Mouse (Mus musculus): ENCODE measurements around the gene Grk6.

Grk6 gene

DNA sequence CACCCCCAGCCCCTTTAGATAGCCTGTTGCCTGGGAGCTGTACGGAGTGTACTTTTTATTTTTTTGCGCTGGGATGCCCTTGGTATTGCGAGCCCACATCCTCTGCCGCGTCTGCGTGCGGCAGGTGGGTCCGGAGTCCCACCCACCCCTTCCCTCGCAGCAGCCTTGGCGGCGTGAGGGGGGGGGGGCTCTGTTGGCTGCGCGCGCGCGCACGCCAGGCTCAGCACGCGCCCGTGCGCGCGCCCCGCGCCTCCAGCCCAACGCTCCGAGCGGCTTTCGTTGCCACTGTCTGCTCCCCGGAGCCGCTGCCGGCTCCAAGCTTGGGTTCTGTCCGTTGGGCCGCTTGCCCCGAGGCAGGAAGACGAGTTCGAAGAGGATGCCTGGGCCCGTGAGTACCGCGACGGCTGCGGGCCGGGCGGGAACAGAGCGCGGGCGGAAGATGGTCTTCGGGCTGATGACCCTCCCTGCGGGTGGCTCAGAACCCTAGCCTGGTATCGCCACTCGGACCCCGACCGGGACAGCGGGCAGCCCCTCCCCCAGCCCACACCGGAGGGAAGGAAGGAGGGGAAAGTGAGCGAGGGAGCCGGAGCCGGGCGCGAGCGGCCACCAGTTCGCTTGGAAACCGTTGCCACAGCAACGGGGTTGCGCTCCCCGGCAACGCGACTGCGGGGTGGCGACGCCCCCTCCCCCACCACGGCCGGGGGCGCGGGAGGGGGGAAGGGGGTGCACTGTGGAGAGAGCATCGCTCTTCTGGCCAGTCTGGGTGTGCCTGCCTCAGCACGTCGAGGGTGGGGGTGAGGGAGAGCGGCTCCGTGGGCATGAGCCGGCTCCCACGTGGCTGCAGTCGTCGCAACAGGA is 19.4 kb downstream of the Grk6 start, which contains the start of gene Prr7:
TSS of gene Prr7 (plus strand) at position 241 of the 858 bp plus-strand sequence.
- DNase-seq (ENCODE audit: low read depth, low spot score) = peak; percentile 85

DNA sequence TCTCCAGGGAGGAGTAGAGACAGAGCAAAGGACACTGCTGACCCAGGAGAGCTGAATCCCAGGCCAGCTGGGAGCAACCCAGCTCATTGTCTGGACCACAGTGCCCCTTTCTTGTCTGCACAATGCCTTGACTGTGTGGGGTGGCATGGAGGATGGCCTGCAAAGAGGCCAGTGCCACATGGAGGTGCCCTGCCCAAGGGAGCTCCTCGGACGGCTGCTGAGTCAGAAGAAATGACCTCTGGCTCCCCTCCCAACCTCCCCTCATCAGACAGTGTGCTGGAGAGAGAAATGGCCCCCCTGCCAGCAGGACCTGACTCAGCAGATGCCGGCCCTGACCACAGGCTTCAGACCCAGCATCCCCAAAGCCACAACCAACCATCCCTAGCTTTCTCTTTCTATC is 20.3 kb downstream of the Grk6 start:
- DNase-seq (ENCODE audit: low read depth, low spot score) = no peak

GRCm38 (mm10) chr13:55465830-55466440 is 21.1 kb downstream of the Grk6 start:
- no peak for DNase-seq (ENCODE audit: low read depth, low spot score)

DNA sequence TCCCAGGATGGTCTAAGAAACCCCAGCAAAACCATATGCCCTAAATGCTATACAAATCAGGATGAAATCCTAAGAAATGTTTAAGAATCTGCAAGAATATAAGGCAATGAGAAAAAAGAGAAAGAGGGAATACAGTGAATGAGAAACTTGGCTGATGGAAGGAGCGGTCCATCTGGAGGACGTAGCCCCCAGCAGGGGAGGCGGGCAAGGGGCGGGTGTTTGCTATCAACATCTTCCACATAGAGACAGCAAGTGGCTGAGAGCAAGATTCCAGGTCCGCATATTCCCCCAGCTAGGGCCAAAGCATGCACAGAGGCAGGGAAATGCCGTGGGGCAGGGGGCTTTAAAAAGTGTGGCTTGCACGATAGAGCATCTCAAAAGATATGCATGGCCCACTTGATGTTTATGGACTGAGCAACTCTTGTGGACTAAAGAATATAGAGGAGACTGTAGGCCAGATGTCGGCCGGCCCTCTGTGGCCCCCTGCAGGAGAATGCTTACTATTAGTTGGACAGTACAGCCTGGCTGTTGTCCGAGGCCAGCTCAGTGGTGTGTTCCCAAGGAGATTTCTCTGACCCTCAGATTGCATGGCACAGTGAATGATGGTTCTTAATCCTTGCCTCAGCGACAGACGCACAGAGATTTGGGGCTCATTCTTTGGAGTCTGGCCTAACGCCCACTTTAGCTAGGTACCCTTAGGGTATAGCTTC is 24.1 kb downstream of the Grk6 start:
- DNase-seq (ENCODE audit: low read depth, low spot score) = peak; percentile 63

- DNase-seq (ENCODE audit: low read depth, low spot score) = no peak
Measured at GRCm38 (mm10) chr13:55470372-55470771, 25.5 kb downstream of the Grk6 start.

GRCm38 (mm10) chr13:55471156-55471818 is 26.4 kb downstream of the Grk6 start:
- DNase-seq (ENCODE audit: low read depth, low spot score) = peak; percentile 94

DNA sequence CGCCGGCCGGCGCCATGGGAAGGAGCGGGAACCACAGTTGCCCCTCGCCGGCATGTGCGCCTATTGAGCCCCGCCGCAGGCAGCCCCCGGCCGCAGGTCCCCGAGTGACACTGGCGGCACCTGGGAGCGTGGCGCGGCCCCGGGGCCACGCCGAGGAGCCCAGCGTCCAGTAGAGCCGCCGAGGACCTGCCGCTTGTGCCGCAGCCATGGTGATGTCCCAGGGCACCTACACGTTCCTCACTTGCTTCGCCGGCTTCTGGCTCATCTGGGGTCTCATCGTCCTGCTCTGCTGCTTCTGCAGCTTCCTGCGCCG is 26.9 kb downstream of the Grk6 start:
- DNase-seq (ENCODE audit: low read depth, low spot score) = no peak

- peak; percentile 89 for DNase-seq (ENCODE audit: low read depth, low spot score)
Measured at GRCm38 (mm10) chr13:55472132-55473022, 27.5 kb downstream of the Grk6 start.

- DNase-seq (ENCODE audit: low read depth, low spot score) = peak; percentile 86
Measured at GRCm38 (mm10) chr13:55473076-55473831, 28.4 kb downstream of the Grk6 start.

GRCm38 (mm10) chr13:55473961-55474360 is 29.1 kb downstream of the Grk6 start:
- DNase-seq (ENCODE audit: low read depth, low spot score) = no peak

DNA sequence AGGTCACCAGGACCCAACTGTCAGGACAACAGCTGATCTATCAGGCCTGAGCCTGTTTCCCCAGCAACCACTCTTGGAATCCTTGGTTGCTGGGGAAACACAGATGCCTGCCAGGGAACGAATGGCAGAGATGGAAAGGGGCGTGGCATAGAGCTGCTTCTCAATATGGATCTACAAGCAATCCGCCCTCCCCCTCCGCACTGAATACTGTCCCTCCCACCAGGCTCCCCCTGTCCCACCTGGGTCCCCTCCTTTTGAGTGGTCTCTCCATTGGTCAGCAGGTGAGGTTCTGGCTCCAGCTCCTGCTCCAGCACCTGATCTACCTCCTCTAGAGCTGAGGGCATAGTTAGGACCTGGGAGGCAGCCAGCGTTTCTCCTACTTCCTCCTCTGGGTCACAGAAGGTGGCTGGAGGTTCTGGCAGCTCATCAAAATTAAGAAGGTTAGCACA is 29.8 kb downstream of the Grk6 start:
- DNase-seq (ENCODE audit: low read depth, low spot score) = no peak

DNA sequence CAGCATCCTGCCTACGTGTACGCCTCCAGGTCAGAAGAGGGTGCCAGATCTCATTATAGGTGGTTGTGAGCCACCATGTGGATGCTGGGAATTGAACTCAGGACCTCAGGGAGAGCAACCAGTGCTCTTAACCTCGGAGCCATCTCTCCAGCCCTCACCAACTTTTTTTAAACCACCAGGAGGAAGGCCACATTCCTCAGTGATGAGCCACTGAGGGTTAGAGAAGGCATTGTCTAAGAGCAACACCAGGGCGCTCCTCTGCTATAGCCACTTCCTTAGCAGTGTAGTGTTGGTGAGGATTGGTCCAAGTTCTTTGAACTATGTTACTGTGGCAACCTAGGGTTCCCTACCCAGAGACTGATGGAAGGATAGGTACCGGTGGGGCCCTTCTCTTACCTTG is 30.9 kb downstream of the Grk6 start:
- no peak for DNase-seq (ENCODE audit: low read depth, low spot score)

DNA sequence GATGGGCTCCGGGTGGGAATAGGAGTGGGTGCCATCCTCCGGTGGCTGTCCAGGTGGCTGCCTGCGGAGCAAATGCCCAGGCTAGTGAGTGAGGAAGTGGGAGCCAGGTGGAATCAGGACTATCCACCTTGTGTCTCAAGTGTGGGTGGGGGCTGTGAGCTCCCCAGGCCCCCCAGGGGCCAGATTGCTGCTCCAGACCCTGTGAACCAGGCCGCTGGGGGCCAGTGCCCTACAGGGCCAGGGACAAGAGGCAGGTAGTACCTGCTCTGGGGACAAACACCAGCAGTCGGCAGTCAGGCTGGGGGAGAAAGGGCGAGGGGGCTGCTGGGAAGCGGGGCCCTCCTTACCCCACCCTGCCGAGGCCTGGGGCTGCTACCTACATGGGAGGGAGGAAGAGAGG is 31.4 kb downstream of the Grk6 start:
- DNase-seq (ENCODE audit: low read depth, low spot score) = no peak

DNA sequence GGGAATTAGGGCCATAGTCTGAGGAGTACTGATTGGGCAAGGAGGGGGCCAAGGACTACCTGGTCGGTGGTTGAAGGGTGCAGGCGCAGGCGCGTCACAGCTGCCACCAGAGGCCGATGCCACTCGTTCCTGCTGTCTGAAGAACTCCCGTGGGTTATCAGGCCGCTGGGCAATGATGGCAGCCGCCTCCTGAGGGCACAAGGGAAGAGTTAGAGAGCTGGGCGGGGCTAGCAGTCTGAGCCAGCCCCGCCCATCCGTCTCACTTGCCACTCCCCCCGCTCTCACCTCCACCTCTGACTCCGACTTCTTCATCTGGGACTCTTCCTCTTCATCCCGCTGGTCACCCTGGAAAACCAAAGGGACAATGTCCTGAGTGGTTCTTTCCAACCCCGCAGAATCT is 32.6 kb downstream of the Grk6 start:
- DNase-seq (ENCODE audit: low read depth, low spot score) = no peak

DNA sequence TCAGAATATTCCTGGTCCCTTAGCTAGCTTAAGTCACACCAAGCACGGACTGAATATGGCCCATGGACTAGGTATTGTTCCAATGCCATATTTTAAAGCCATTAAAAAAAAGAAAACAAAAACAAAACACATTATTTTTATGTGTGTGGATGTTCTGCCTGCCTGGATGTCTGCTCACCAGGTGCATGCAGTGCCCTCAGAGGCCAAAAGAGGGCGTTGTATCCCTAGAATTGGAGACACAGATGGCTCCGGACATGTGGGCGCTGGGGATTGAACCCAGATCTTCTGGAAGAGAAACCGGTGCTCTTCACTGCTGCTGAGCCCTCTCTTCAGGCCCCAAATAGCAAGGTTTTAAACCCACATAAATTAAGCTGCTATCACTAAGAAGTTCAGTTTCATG is 33.2 kb downstream of the Grk6 start:
- DNase-seq (ENCODE audit: low read depth, low spot score) = peak; percentile 82

DNA sequence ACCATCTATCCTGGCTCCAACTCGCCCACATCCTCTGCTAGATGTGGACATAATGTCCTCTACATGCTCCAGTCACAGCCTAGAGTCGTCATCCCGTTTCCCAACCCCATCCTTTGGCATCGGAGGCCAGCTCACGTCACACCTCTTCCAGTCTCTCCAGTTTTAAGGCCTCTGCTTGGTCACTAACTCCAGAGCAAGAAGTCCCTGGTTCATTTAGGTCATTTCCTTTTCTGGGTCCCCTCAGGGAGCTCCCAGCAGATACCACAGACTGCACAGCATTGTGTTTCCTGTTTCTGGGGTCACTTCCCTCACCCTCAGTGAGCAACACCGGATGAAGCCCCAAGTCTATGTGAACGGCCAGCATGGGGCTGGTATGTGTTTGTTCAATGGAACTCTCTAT is 34.1 kb downstream of the Grk6 start:
- DNase-seq (ENCODE audit: low read depth, low spot score) = peak; percentile 70

DNA sequence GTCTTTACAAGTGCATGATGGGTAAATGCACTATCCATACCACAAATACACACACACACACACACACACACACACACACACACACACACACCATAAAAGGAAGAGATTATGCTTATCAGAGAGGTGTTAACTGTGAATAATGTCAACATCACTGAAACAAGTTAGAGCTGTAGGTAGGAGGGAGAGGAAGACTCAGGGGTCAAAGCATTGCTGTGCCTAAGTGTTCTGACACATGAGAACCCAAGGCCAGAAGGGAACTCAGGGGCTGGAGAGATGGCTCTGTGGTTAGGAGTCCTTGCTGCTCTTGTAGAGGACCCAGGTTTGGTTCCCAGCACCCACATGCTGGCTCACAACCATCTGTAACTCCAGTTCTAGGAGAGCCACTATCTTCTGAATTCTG is 35.1 kb downstream of the Grk6 start:
- DNase-seq (ENCODE audit: low read depth, low spot score) = no peak

DNA sequence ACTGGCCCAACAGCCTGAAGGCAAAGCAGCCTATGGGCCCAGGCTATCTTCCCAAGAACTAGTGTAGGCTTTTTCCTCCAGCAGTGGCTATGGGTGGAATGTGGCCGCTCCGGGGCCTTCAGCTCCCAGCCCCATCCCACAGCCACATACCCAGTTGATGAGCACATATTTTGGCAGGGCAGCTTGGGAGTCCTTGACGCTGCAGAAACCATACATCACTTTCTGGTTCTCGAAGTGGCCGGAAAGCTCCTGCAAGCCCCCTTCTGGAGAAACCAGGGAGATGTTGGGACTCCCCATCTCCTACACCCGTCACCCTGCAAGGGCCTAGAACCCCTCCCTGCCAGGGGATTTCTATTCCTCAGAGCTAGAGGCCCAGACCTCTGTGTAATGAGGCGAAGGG is 37.7 kb downstream of the Grk6 start:
- DNase-seq (ENCODE audit: low read depth, low spot score) = no peak

DNA sequence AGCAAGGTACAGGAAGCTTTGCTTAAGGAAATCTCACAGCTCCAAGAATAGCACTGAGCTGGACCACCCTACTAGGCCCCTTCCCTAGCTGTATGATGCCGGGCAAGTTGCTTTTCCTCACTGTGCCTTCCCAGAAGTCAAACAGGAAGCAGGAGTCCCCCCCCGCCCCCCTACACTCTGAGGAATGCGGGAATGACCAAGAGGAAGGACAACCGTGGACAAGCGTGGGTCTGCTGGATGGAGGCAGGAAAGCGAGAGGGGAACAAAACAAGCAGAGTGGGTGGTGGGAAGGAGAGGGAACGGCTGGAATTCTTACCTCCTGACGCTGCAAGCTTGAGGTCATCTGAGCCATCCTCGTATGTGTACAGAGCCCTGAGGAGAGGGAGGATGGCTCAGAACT is 38.2 kb downstream of the Grk6 start:
- DNase-seq (ENCODE audit: low read depth, low spot score) = no peak

- DNase-seq (ENCODE audit: low read depth, low spot score) = no peak
Measured at GRCm38 (mm10) chr13:55483593-55483992, 38.7 kb downstream of the Grk6 start.
